8 mouse cellular contexts compared by ENCODE assay signal in the genomic region with DNA sequence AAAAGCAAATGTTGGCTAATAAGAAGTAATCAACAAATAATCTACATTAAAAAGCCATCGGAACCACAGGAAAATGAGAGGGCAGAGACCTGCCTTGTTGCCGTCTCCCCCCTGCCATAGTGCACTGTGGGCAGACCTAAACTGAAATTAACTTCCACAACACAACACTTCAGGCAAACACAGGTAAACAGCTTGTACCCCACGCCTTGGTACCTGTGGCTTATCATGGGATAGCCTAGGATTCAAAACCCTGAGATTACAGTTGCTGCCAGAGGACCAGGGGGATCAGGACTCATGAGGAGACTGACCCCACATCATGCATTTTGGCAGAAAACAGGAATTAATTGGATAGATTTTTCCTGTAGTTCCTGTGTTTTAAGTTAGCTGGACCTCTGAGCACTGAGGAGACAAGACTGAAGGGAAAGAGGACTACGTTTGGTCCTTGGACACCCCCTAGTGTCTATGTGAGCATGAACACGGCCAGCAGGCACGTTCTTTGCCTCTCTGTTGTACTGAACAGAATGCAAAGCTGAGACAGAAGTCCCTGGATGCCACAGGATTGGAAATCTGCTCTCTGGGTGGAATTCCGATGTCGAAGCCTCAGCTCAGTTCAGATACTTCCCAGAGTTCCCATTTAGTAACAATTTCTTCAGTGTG.
DNase-seq lines count a peak whose midpoint lies in the region; ATAC-seq and TF ChIP-seq lines count a peak whose summit lies in the region.

No protein-coding gene starts in this region.

- no peaks in the 10 kb centered on the region for H3K9me3 ChIP-seq in E14TG2a.4 (ENCODE audit: low read length)
- no peaks in the 10 kb centered on the region for H3K9me3 ChIP-seq in embryonic facial prominence, embryonic 14.5 days (ENCODE audit: control insufficient read depth, low read length)
- no peaks in the 10 kb centered on the region for H3K9me3 ChIP-seq in hindbrain, embryonic 14.5 days (ENCODE audit: control insufficient read depth, low read length)

- H3K4me3 ChIP-seq in E14TG2a.4 (replicated peaks; ENCODE audit: low read length): no peak overlapping the region
- H3K4me3 ChIP-seq in embryonic facial prominence, embryonic 14.5 days (ENCODE audit: low read depth, low read length): no peak overlapping the region
- no peak overlapping the region for H3K4me3 ChIP-seq in hindbrain, embryonic 14.5 days (replicated peaks; ENCODE audit: low read length)

- H3K27me3 ChIP-seq in E14TG2a.4 (ENCODE audit: insufficient read depth, low read length): no peaks in the 10 kb centered on the region
- no peaks in the 10 kb centered on the region for H3K27me3 ChIP-seq in embryonic facial prominence, embryonic 14.5 days (replicated peaks; ENCODE audit: control insufficient read depth, insufficient read depth, low read length)
- H3K27me3 ChIP-seq in hindbrain, embryonic 14.5 days (ENCODE audit: control insufficient read depth, insufficient read depth, low read length): no peaks in the 10 kb centered on the region
- no peaks in the 10 kb centered on the region for H3K27me3 ChIP-seq in splenic B cell, adult 2 months (ENCODE audit: control insufficient read depth, insufficient read depth, low read length, poor library complexity, severe bottlenecking)

- WGBS in embryonic facial prominence, embryonic 14.5 days: 42% methylated on average over 8 of the region's 8 CpGs
- WGBS in hindbrain, embryonic 14.5 days: 44% methylated on average over 8 of the region's 8 CpGs

- H3K27ac ChIP-seq in embryonic facial prominence, embryonic 14.5 days (replicated peaks; ENCODE audit: low read depth, low read length): no peak overlapping the region
- H3K27ac ChIP-seq in hindbrain, embryonic 14.5 days: no peak overlapping the region; the same call in 1 of the 2 replicates

- peak; percentile 55 for TF ChIP-seq CTCF in E14TG2a.4 (conservative IDR thresholded peaks at IDR 0.05; ENCODE audit: low read length)

- ATAC-seq in embryonic facial prominence, embryonic 14.5 days (ENCODE audit: low read depth): peak; percentile 87
- ATAC-seq in hindbrain, embryonic 14.5 days (ENCODE audit: low FRiP score): peak; percentile 89
- ATAC-seq in megakaryocyte, adult 5-6 weeks (ENCODE audit: poor library complexity, severe bottlenecking): peak; percentile 47; the same call in 1 of the 2 replicates

- peaks cover 5% of the 10 kb centered on the region; the same call in 1 of the 2 replicates for H3K4me1 ChIP-seq in E14TG2a.4 (replicated peaks; ENCODE audit: low read depth, low read length)
- no peaks in the 10 kb centered on the region for H3K4me1 ChIP-seq in embryonic facial prominence, embryonic 14.5 days (ENCODE audit: control insufficient read depth, insufficient read depth, low read length)
- H3K4me1 ChIP-seq in hindbrain, embryonic 14.5 days (replicated peaks; ENCODE audit: control insufficient read depth, insufficient read depth, low read length): peaks cover 18% of the 10 kb centered on the region

- no peak overlapping the region for H3K4me2 ChIP-seq in embryonic facial prominence, embryonic 14.5 days (ENCODE audit: low read depth, low read length)
- no peak overlapping the region for H3K4me2 ChIP-seq in hindbrain, embryonic 14.5 days (replicated peaks)

- DNase-seq in adipocyte (ENCODE audit: low spot score): peak; percentile 7
- DNase-seq in embryonic facial prominence, embryonic 14.5 days (ENCODE audit: low spot score): peak; percentile 83
- peak; percentile 74 for DNase-seq in hindbrain, embryonic 14.5 days (ENCODE audit: low spot score)
- peak; percentile 65 to 76 for DNase-seq in layer of hippocampus, postnatal 10 days (ENCODE audit: low spot score in 2 of 2)
- DNase-seq in splenic B cell, adult 2 months (ENCODE audit: low read depth, low spot score): peak; percentile 8
- DNase-seq in spleen, postnatal 14 days (ENCODE audit: low spot score in 2 of 2): no peak

- H3K9ac ChIP-seq in embryonic facial prominence, embryonic 14.5 days (ENCODE audit: low read depth, low read length): no peak overlapping the region
- no peak overlapping the region for H3K9ac ChIP-seq in hindbrain, embryonic 14.5 days

- H3K36me3 ChIP-seq in E14TG2a.4 (ENCODE audit: insufficient read depth, low read length): no peaks in the 10 kb centered on the region
- H3K36me3 ChIP-seq in embryonic facial prominence, embryonic 14.5 days (ENCODE audit: control insufficient read depth, insufficient read depth, low read length): no peaks in the 10 kb centered on the region
- H3K36me3 ChIP-seq in hindbrain, embryonic 14.5 days (replicated peaks; ENCODE audit: control insufficient read depth, insufficient read depth): no peaks in the 10 kb centered on the region
- no peaks in the 10 kb centered on the region for H3K36me3 ChIP-seq in splenic B cell, adult 2 months (ENCODE audit: control insufficient read depth, insufficient read depth, low read length, poor library complexity, severe bottlenecking)

Comparison
In these comparisons a context has a peak if more than half of its experiments do, and no peak if none do; other contexts are left out.
1. DNase-seq: peak in adipocyte (single experiment), embryonic facial prominence, embryonic 14.5 days (single experiment), hindbrain, embryonic 14.5 days (single experiment), layer of hippocampus, postnatal 10 days (2 of 2) and splenic B cell, adult 2 months (single experiment); none in spleen, postnatal 14 days (0 of 2).
2. Peak in every context shown above with its lines, with median percentiles within 50 percentile points of each other: ATAC-seq.